Mouse (Mus musculus) kidney, postnatal 36 days (tissue): ENCODE data around the gene Tpm4.

ENCODE experiments used
- DNase-seq, 2 experiments: peaks; one replicate each; pipeline ENCODE4 v3.0.0; 2021 to 2022; ENCODE audit warnings: mixed read lengths in 2 of 2

The Tpm4 gene

DNA sequence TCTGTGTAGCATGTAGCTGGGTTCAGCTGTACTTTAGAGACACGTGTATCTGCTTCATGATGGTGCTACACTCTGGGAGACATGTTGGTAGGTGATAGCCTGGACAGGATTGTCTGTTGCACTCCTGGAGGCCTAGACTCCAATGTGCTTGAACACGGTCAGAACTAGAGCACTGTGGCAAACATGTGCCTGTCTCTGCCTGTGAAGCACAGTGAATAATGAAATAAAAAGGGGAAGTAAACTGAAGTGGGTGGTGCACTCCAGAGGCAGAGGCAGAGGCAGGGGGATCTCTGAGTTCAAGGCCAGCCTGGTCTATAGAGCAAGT, 55.4 kb downstream of the Tpm4 start:
- no peak for DNase-seq

- DNase-seq = no peak
Measured at GRCm38 (mm10) chr8:72192065-72192464, 57.3 kb downstream of the Tpm4 start.

DNA sequence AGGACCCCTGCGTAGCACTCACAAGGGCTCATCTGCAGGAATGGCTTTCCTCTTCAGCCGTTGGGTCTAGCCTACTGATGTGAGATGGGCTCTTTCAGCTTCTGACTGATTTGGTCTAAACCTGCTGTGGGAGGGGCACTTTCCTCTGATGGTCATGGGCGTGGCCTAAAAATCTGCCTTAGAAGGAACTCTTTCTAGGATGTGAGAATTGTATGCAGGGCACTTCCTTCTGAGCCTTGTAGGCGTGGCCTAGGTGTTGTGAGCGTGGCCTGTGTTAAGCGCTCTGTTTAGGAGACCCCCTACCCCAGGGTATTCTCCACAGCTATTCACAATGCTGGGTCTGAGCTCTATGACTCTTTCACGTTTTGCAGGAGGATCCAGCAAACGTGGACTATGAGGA, 63.2 kb downstream of the Tpm4 start:
- DNase-seq = no peak
